Mouse (Mus musculus) right cerebral cortex, postnatal 25 days (tissue): ENCODE measurements around the gene Ctrb1.
"Not testable (repeated sequence)": the region's sequence is repeated elsewhere in the genome, so short reads cannot be mapped to it uniquely, and the experiment has no call there.

ENCODE experiments used
- DNase-seq: peaks from one replicate; pipeline ENCODE4 v3.0.0; 2022

The Ctrb1 gene

GRCm38 (mm10) chr8:111678848-111679247 is 12.0 kb downstream of the Ctrb1 start:
- no peak for DNase-seq

GRCm38 (mm10) chr8:111678111-111678510 is 12.7 kb downstream of the Ctrb1 start:
- DNase-seq, result peak; percentile 36

GRCm38 (mm10) chr8:111676237-111676636 is 14.6 kb downstream of the Ctrb1 start:
- DNase-seq, result no peak

- no peak for DNase-seq
Measured at GRCm38 (mm10) chr8:111666751-111667150, 24.1 kb downstream of the Ctrb1 start.

GRCm38 (mm10) chr8:111662473-111662872 is 28.3 kb downstream of the Ctrb1 start:
- DNase-seq, result peak; percentile 52

GRCm38 (mm10) chr8:111658819-111659423 is 31.9 kb downstream of the Ctrb1 start:
- no peak for DNase-seq

- no peak for DNase-seq
Measured at GRCm38 (mm10) chr8:111657312-111657854, 33.4 kb downstream of the Ctrb1 start.

DNA sequence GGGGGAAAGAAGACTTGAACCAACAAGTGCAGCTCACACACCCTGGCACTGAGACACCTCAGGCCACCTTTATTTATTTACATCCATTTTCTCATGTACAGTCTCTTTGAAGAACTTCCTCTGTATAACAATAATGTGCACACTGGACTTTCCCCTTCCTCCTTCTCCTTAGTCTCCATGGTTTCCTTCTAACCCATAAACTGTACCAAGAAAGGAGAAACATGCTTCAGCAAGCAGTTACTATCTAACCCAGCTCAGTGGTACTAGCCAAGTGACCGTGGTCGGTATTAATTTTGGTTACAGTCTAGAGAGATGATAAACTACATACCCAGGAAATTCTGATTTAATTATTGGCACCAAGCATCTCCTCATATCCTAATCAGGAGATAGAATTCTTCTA is 37.3 kb downstream of the Ctrb1 start:
- no peak for DNase-seq

- no peak for DNase-seq
Measured at GRCm38 (mm10) chr8:111650651-111651050, 40.2 kb downstream of the Ctrb1 start.

DNA sequence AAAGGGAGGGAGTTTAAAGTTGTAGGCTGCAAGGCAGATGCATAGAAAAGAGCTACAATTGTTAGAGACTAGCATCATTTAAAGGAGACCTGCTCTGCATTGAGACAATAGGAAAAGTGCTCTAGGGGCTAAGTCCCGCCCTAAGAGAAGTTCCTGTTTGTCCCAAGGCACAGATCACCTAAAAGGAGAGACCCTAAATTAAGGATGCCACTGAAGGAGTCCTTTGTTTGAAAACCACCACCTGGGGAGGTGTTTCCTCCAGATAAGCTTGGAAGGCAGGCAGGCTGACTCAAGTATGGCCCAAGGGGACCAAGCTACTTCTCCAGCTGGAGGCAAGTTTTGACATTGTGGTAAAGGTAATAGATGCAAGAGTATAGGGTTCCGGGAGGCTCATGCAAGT is 42.0 kb downstream of the Ctrb1 start:
- no peak for DNase-seq

DNA sequence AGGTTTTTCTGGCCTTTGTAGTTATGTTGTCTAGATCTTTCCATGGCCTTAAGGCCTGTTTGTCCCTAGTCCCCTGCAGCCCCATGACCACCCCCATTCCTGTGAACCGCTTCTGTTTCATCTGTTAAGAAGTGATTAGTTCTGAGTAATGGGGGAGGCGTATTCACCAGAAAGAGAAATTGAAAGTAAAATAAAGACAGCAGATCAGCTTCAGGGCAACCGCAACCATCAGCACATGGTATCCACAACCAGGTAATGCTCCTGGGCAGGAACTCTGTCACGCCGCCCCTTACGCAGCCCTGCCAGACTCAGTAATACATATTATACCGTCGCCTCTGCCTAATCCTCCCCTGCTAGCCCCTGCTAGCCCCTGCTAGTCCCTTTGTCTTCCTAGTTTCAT is 45.1 kb downstream of the Ctrb1 start:
- DNase-seq, result no peak

DNA sequence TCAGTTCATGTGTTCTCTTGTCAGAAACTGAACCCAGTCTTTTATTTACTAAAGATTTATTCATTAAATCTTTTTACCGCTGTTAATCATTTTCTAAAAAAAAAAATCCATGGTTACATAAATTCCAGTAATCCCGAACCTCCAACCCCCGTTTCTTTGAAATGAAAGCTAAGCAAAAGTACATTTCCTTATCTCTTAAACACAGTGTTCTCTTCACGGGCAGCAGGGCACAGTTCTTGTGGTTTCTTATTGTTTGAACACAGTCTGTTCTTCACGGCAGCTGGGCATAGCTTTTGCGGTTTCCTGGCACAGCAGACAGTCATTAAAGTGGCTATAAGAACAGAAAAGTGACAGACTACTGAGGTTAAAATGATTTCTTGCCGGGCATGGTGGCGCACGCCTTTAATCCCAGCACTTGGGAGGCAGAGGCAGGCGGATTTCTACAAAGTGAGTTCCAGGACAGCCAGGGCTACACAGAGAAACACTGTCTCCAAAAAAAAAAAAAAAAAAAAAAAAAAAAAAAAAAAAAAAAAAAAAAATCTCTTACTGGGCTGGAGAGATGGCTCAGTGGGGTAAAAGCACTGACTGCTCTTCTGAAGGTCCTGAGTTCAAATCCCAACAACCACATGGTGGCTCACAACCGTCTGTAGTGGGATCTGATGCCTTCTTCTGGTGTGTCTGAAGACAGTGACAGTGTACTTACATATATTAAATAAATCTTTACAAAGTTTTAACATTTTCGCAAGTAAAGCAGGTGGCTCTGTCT is 46.3 kb downstream of the Ctrb1 start:
- DNase-seq, result not testable (repeated sequence)

DNA sequence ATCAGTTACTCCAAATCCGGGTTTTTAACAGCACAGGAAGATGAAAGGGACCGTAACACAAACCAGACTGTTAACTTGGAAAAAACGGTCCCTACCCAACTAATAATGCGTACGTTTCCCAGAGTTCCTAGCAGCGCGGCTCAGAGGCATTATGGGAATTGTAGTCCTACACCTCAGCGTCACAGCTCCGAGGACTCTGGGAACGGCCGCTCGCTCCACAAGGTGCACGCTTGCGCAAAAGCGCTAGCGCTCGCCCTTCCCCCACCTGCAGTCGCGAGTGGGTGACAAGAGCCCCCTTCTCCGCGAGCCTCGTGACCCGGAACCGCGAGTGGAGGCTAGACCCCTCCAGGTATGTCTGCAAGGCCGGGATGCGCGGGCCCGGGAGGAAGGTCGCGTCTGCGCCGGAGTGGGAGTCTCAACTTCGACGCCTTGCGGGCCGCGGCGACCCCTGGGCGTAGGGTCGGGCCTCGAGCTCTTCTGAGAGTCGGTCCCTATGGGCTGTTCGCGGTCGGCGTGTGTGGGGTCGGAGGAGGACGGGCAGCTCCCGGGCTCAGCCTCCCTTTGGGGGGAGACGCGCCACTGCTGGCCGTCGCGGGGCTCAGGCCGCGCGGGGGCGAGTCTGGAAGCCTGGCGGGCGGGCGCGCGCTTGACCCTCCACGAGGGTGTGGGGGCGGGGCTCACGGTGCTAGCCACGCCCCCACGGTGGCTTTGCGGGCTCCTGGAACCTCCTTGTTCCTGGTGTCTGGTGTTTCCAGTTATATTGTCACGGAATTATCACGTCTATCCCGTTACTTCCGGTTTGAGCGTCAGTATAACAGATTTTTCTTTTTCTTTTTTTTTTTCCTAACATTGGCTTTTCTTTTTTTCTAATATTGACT is 47.3 kb downstream of the Ctrb1 start, which contains the start of gene Zfp1:
TSS of gene Zfp1 (plus strand) at position 138 of the 878 bp plus-strand sequence.
- peak; percentile 93 for DNase-seq

- no peak for DNase-seq
Measured at GRCm38 (mm10) chr8:111642939-111643263, 47.9 kb downstream of the Ctrb1 start.

DNA sequence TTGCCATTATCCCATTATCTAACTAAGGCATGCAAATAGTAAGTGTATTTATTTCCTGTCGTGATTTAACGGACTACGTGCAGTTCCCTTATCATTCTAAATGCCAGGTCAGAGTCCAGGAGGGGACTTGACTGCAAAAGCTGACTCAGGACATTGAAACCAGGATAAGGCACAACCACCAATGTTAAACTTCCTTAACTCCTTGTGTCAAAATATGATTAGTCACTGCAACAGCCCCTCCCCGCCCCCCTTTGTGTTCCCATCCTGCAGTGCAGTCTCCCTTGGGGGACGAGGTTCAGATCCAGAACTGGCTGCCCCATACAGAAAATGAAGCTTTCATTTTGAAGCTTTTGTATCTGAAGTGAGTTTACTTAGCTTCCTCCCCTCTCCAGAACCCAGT is 48.3 kb downstream of the Ctrb1 start:
- no peak for DNase-seq

DNA sequence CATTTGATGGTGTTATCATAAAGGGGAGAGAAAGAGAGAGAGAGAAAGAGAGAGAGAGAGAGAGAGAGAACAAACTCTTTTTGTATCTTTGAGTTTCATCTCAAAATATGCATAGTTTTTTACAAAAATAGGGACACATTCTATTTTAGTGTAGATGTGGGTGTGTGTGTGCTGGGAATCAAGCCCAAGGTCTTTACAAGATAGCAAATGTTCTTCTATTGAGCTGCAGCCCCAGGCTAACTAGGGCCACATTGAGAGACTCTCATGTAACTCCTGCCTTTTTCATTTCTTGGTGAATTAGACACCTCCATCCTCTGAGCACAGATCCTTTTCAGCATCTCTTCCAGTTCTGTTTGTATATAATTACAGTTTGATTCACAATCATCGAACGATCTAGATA is 49.7 kb downstream of the Ctrb1 start:
- no peak for DNase-seq

GRCm38 (mm10) chr8:111638086-111638485 is 52.7 kb downstream of the Ctrb1 start:
- no peak for DNase-seq
